Mouse (Mus musculus) hindbrain, embryonic 15.5 days (tissue): ENCODE results near the gene Bmp5. TPM values are rescaled to one million over a fixed set of nuclear protein-coding genes. Genes with fewer than 3 reads are reported as not detected.

ENCODE experiments used
- ATAC-seq: fragments of 200-750 bp; cut with Nextera tagmentation; 2 replicates; pipeline ENCODE4 v1.8.0; 2017; ENCODE audit warnings: low read depth, moderate number of reproducible peaks, moderate TSS enrichment; ENCODE audit not compliant: low FRiP score
- H3K27ac ChIP-seq: fragments of 300-500 bp; sonication (generic); replicated peaks from 2 replicates; pipeline ENCODE4 v1.5.1; 2015; ENCODE audit warnings: mild to moderate bottlenecking, inconsistent platforms
- H3K27me3 ChIP-seq: fragments of 300-500 bp; sonication (generic); 2 replicates; pipeline ENCODE4 v1.6.1; 2015; ENCODE audit warnings: control low read depth, inconsistent platforms
- H3K36me3 ChIP-seq: fragments of 300-500 bp; sonication (generic); 2 replicates; pipeline ENCODE4 v1.6.1; 2015; ENCODE audit warnings: control low read depth, inconsistent platforms
- H3K4me1 ChIP-seq: fragments of 300-500 bp; sonication (generic); replicated peaks from 2 replicates; pipeline ENCODE4 v1.6.1; 2015; ENCODE audit warnings: control low read depth, inconsistent platforms
- H3K4me2 ChIP-seq: fragments of 300-500 bp; sonication (generic); 2 replicates; pipeline ENCODE4 v1.6.1; 2015; ENCODE audit warnings: moderate library complexity, mild to moderate bottlenecking, inconsistent platforms
- H3K4me3 ChIP-seq: fragments of 300-500 bp; sonication (generic); 2 replicates; pipeline ENCODE4 v1.5.1; 2015; ENCODE audit warnings: mild to moderate bottlenecking, inconsistent platforms
- H3K9ac ChIP-seq: fragments of 300-500 bp; sonication (generic); 2 replicates; pipeline ENCODE4 v1.6.1; 2015; ENCODE audit warnings: inconsistent platforms
- H3K9me3 ChIP-seq: fragments of 300-500 bp; sonication (generic); 2 replicates; pipeline ENCODE4 v1.6.1; 2016; ENCODE audit warnings: control low read depth, inconsistent platforms
- WGBS: fragments of 180-500 bp; shearing (Covaris S2); methylation state at CpG from one replicate; pipeline ENCODE4 v1.1.7; 2015; 5-methylcytosine and 5-hydroxymethylcytosine counted together
- microRNA-seq: library from miRNA; unstranded; fragments of <30 nt; microRNA quantifications from one replicate; pipeline ENCODE4, GENCODE M21; 2016
- polyA plus RNA-seq: library from polyadenylated mRNA; unstranded; fragments of >200 nt; fragmentation: Nextera tagmentation; extraction: Ambion mirVana; gene quantifications from 2 replicates; pipeline ENCODE4 v1.2.1, GENCODE M21; 2015

The Bmp5 gene
- polyA plus RNA-seq, 1 experiment from 2014 or later: 2.6 TPM

DNA sequence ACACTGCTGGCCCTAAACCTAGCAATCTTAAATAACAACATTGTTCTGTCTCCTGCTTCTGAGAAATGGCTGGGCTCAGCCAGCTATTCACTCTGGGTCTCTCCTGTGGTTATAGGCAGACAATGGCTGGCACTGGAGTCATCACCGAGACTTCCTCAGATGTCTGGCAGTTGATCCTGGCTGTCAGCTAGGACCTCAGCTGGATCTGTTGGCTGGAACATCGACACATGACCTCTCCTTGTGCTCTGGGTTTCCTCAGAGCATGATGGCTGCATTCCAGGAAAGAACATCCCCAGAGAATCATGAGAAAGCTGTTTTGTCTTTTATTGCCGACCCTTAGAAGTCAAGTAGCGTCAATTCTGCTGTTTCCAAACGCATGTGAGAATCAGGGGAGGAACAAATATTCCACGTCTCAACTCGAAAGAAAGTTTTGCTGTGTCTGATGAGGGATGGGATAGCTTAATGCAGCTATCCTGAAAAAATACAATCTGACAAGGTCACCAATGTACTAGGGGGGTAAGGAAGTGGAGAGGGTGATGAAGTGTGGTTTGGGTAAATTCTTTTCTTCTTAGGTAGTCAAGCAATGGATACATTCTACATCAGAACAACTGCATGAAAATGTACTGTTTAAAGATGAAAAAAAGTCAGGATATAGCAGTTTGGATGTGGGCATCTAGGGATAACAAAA, 135.1 kb downstream of the Bmp5 start:
- Histone ChIP-seq H3K27me3 (no peaks in the 10 kb centered on the region), H3K4me2 (no peak overlapping the region), H3K9ac (no peak overlapping the region), H3K4me3 (no peak overlapping the region), H3K27ac (no peak overlapping the region), H3K36me3 (no peaks in the 10 kb centered on the region), H3K9me3 (no peaks in the 10 kb centered on the region), H3K4me1 (0 out of 2 replicates have a peak, but pooled peaks cover 6% of the 10 kb centered on the region)
- 27% methylated on average over 7 of the region's 7 CpGs for WGBS
- ATAC-seq: peak; percentile 72

DNA sequence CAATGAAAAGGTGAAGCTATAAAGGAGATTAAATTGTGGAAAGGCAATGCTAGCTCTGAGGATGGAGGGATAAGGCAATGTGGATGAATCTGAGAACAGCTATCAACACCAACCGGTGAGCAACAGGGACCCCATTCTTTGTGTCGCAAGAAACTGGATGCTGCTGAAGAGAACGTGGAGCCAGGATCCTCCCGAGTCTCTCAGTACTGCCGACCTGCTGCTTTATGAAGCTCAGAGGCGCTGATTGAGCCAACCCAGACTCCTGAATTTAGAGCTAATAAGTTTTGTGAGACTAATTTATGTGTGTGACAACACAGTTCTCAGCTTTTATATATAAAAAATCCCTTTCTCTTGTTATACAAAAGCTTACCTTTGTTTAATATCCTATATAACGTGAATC, 136.4 kb downstream of the Bmp5 start:
- Histone ChIP-seq H3K9me3 (no peaks in the 10 kb centered on the region), H3K27me3 (no peaks in the 10 kb centered on the region), H3K27ac (no peak overlapping the region), H3K4me1 (0 out of 2 replicates have a peak, but pooled peaks cover 6% of the 10 kb centered on the region), H3K4me2 (no peak overlapping the region), H3K4me3 (no peak overlapping the region), H3K9ac (no peak overlapping the region), H3K36me3 (no peaks in the 10 kb centered on the region)
- 69% methylated on average over 7 of the region's 7 CpGs for WGBS
- no peak for ATAC-seq

DNA sequence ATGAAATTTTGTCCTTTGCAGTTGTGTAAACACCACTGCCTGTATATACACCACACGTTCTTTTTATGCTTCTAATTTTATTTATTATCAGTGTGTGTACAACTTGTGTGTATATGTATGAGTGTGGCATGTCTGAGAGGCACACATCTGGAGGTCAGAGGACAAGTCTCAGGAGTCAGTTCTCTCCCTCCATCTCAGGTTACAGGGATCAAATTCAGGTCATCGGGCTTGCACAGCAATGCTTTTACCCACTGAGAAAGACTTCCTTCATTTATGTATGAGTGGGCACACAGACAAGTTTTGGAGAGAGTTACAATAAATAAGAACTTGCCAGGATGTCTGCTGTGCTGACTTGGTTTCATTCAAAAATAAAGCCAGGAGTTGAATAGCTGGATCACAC, 140.9 kb downstream of the Bmp5 start:
- no peak overlapping the region for H3K9ac ChIP-seq
- no peak overlapping the region for H3K4me3 ChIP-seq
- no peaks in the 10 kb centered on the region for H3K27me3 ChIP-seq
- no peak overlapping the region for H3K27ac ChIP-seq
- H3K4me2 ChIP-seq: no peak overlapping the region
- no peaks in the 10 kb centered on the region for H3K4me1 ChIP-seq
- ATAC-seq: no peak
- no peaks in the 10 kb centered on the region for H3K36me3 ChIP-seq
- WGBS: 57% methylated on average over 2 of the region's 2 CpGs
- no peaks in the 10 kb centered on the region for H3K9me3 ChIP-seq

DNA sequence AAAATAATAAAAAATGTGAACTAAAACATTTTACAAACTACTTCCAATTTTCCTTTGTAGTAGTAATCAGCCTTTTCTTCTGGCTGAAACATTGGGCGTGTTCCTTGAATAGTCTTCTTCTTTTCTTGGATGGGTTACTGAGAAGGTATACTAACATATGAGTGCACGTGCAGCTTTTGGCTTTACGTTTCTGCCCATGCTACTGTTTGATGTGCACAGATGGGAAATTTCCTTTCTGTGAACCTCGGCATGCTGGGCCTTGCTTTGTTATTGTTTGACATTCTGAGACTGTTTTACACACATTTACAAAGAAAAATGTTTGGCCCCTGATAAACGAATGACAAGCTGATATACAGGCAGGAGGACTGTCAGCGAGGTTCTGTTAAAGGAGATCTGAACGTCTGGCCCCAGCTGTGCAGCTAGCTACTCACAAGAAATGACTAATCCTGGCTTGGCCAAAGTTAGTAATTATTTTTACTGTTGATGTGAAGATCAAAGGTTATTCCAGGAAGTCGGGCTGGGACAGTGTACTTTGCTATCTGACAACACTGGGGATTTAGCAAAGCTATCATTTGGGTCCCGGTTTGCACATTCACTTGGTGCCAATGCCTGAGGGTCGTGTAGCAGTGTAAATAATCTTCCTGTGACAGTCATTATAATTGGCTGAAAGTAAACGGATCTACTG, 152.2 kb downstream of the Bmp5 start:
- 62% methylated on average over 11 of the region's 11 CpGs for WGBS

DNA sequence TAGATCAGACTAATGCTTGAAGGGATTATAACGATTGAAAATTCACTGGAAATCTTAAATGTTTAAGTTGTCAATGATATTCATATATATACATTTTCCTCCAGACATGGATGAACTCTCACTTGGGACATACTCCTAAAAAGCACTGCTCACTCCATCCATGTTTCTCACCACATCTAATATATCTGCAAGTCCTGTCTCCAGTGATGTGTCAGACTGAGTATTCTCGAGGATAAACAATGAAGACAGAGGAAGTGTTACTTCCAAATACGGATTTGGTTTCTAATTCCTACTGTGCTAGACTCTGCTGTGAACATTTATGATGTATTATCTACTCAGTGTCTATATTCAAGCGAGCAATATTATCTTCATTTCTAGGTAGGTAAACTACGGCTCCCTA, 152.9 kb downstream of the Bmp5 start:
- no peak overlapping the region for H3K27ac ChIP-seq
- H3K4me2 ChIP-seq: no peak overlapping the region
- no peaks in the 10 kb centered on the region for H3K27me3 ChIP-seq
- no peak overlapping the region for H3K4me3 ChIP-seq
- ATAC-seq: no peak
- no peaks in the 10 kb centered on the region for H3K9me3 ChIP-seq
- WGBS: 89% methylated on average over 5 of the region's 5 CpGs
- H3K9ac ChIP-seq: no peak overlapping the region
- H3K36me3 ChIP-seq: no peaks in the 10 kb centered on the region
- no peaks in the 10 kb centered on the region for H3K4me1 ChIP-seq

More for the DNA sequence above, 152.2 kb downstream of the Bmp5 start:
- H3K9ac ChIP-seq: no peak overlapping the region
- no peaks in the 10 kb centered on the region for H3K36me3 ChIP-seq
- no peaks in the 10 kb centered on the region for H3K9me3 ChIP-seq
- H3K4me2 ChIP-seq: no peak overlapping the region
- H3K27me3 ChIP-seq: no peaks in the 10 kb centered on the region
- no peak overlapping the region for H3K4me3 ChIP-seq
- no peaks in the 10 kb centered on the region for H3K4me1 ChIP-seq
- no peak for ATAC-seq
- H3K27ac ChIP-seq: no peak overlapping the region

DNA sequence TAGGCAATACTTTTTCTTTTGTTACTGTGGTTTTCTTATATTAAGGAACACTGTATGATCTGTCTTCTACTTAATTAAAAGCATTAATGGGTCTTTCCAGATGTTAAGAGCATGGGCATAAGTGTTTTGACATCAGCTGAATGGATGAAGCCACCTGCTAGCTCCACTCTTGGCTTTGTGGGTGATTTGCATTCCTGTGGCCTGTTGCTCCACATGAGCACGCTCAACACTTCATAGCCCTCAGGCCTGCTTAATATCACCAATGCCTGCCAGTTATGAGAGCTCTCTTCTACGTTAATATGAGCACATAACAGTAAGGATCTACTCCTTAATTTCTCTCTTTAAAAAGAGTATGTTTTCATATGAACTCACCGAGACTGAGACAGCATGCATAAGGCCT, 169.5 kb downstream of the Bmp5 start:
- Histone ChIP-seq H3K4me3 (no peak overlapping the region), H3K36me3 (no peaks in the 10 kb centered on the region), H3K27ac (no peak overlapping the region), H3K9me3 (no peaks in the 10 kb centered on the region), H3K4me1 (no peaks in the 10 kb centered on the region), H3K27me3 (no peaks in the 10 kb centered on the region), H3K4me2 (no peak overlapping the region), H3K9ac (no peak overlapping the region)
- ATAC-seq: no peak
- 81% methylated on average over 3 of the region's 3 CpGs for WGBS

Small RNA genes lying within 50 kb of the gene (microRNA-seq; reads per million reads assigned to microRNA genes)
- gene Gm44355: not detected

Other genes starting within 250 kb of the Bmp5 start
- gene Tmod3, start 215.7 kb upstream of the Bmp5 start, polyA plus RNA-seq: 80.8 and 84.5 TPM in 2 replicates
- 262 and 271 TPM in 2 replicates for gene Tmod2, start 164.0 kb upstream of the Bmp5 start, polyA plus RNA-seq
- gene Lysmd2, start 149.6 kb upstream of the Bmp5 start, polyA plus RNA-seq: 33.2 and 35.4 TPM in 2 replicates
- gene Scg3, start 91.3 kb upstream of the Bmp5 start, polyA plus RNA-seq: 115 and 120 TPM in 2 replicates
- gene Hmgcll1, start 239.5 kb downstream of the Bmp5 start, polyA plus RNA-seq: 22.8 and 22.9 TPM in 2 replicates